Mouse (Mus musculus) 3134 (cell line): ENCODE measurements at regions not wholly inside any gene's neighbourhood (a gene's known extent, or its start where the extent isn't known, plus 50 kb on each side); places are given as distances from the start of the nearest gene placed in this dataset.

Experiments used
- DNase-seq: peaks from one replicate; pipeline ENCODE4 v3.0.0-alpha.2; 2011; ENCODE audit warnings: low spot score; ENCODE audit not compliant: insufficient read length; ENCODE audit errors: extremely low read depth

GRCm38 (mm10) chr1:55977796-55978195 lies 572.1 kb downstream of the Plcl1 start:
- no peak for DNase-seq

GRCm38 (mm10) chr1:55983522-55984066 lies 577.9 kb downstream of the Plcl1 start:
- no peak for DNase-seq

GRCm38 (mm10) chr1:55997074-55997473 lies 591.4 kb downstream of the Plcl1 start:
- DNase-seq: no peak
